Mouse (Mus musculus) megakaryocyte-erythroid progenitor cell, adult 5-6 weeks (primary cell): Measurements from ENCODE around the gene 1810049J17Rik. TPM values are rescaled to one million over a fixed set of nuclear protein-coding genes. Genes with fewer than 3 reads are reported as not detected.

ENCODE experiments used
- total RNA-seq, 2 experiments: library from RNA; stranded (forward) in 1 of 2; stranded (reverse) in 1 of 2; fragments of 200-1000, 215-1000 nt in 1 of 2; fragments of >200 nt in 1 of 2; fragmentation: Nextera tagmentation in 1 of 2; gene quantifications; 2 replicates each; pipeline ENCODE4 v1.2.3; 2014 to 2017

Gene 1810049J17Rik
- total RNA-seq, 2 experiments from 2014 or later = 1.0 TPM; not detected in 1

Other genes starting within 250 kb of the 1810049J17Rik start
- 100 and 123 TPM in 2 replicates for gene Zfr, start 204.1 kb downstream of the 1810049J17Rik start, total RNA-seq (2014; fragmentation: Nextera tagmentation)
- gene Zfr, start 204.1 kb downstream of the 1810049J17Rik start, total RNA-seq (2017) = 61.9 and 71.9 TPM in 2 replicates
- gene Mtmr12, start 116.9 kb downstream of the 1810049J17Rik start, total RNA-seq (2014; fragmentation: Nextera tagmentation) = 15.7 and 19.6 TPM in 2 replicates
- 12.2 and 21.9 TPM in 2 replicates for gene Mtmr12, start 116.9 kb downstream of the 1810049J17Rik start, total RNA-seq (2017)
- 85.5 and 86.5 TPM in 2 replicates for gene Golph3, start 449 bp downstream of the 1810049J17Rik start, total RNA-seq (2014; fragmentation: Nextera tagmentation)
- gene Golph3, start 449 bp downstream of the 1810049J17Rik start, total RNA-seq (2017) = 126 and 132 TPM in 2 replicates